ENCODE assay signal across 20 mouse cellular contexts in genomic region chr4:149062406-149063318, GRCm38 (mm10). TPM values are rescaled to one million over a fixed set of nuclear protein-coding genes. Genes with fewer than 3 reads are reported as not detected.
A peak's percentile ranks its signal among the peaks of the same experiment; 100 is the strongest.
DNase-seq lines count a peak whose midpoint lies in the region; ATAC-seq and TF ChIP-seq lines count a peak whose summit lies in the region.
"Had no signal": no experiment of that assay in that cellular context is flagged by ENCODE, and none has a peak within 500 bp of the region (broad histone marks: within the 10 kb centered on the region; RNA-seq: fewer than 3 reads in every experiment).

No protein-coding gene starts in this region.

- H3K4me1 ChIP-seq in embryonic facial prominence, embryonic 13.5 days: peaks cover 57% of the 10 kb centered on the region
- H3K4me1 ChIP-seq in embryonic facial prominence, embryonic 10.5 days: peaks cover 65% of the 10 kb centered on the region
- H3K4me1 ChIP-seq in lung, embryonic 14.5 days (ENCODE audit: insufficient read depth): peaks cover 13% of the 10 kb centered on the region; the same call in 1 of the 2 replicates
- H3K4me1 ChIP-seq in heart, adult 2 months (ENCODE audit: control insufficient read depth, insufficient read depth, low read length): 0 out of 2 replicates have a peak, but pooled peaks cover 1% of the 10 kb centered on the region

- no peak overlapping the region for H3K4me3 ChIP-seq in embryonic facial prominence, embryonic 13.5 days
- no peak overlapping the region for H3K4me3 ChIP-seq in embryonic facial prominence, embryonic 10.5 days
- H3K4me3 ChIP-seq in lung, embryonic 14.5 days (ENCODE audit: low read depth, low read length): no peak overlapping the region
- H3K4me3 ChIP-seq in heart, adult 2 months: no peak overlapping the region
- H3K4me3 ChIP-seq: forebrain, embryonic 12.5 days; limb, embryonic 10.5 days; liver, embryonic 12.5 days; megakaryocyte, embryonic 14.5 days had no signal

- intact Hi-C loops in heart, adult 2 months (cut with DNase I): no loop called here

- no peaks in the 10 kb centered on the region for H3K9me3 ChIP-seq in embryonic facial prominence, embryonic 13.5 days
- no peaks in the 10 kb centered on the region for H3K9me3 ChIP-seq in embryonic facial prominence, embryonic 10.5 days
- no peaks in the 10 kb centered on the region for H3K9me3 ChIP-seq in lung, embryonic 14.5 days (ENCODE audit: low read depth, low read length)
- H3K9me3 ChIP-seq: forebrain, embryonic 12.5 days; limb, embryonic 10.5 days; liver, embryonic 12.5 days; megakaryocyte, embryonic 14.5 days had no signal

- H3K27me3 ChIP-seq in embryonic facial prominence, embryonic 13.5 days: no peaks in the 10 kb centered on the region; the same call in none of the 2 replicates
- no peaks in the 10 kb centered on the region for H3K27me3 ChIP-seq in embryonic facial prominence, embryonic 10.5 days (replicated peaks; ENCODE audit: low read depth, poor library complexity, severe bottlenecking)
- H3K27me3 ChIP-seq in lung, embryonic 14.5 days (ENCODE audit: insufficient read depth, low read length): no peaks in the 10 kb centered on the region
- H3K27me3 ChIP-seq in heart, adult 2 months (ENCODE audit: control insufficient read depth, insufficient read depth, low read length): no peaks in the 10 kb centered on the region
- H3K27me3 ChIP-seq: liver, embryonic 12.5 days; megakaryocyte, embryonic 14.5 days had no signal

- WGBS in embryonic facial prominence, embryonic 13.5 days: 59% methylated on average over 21 of the region's 21 CpGs
- WGBS in embryonic facial prominence, embryonic 10.5 days: 58% methylated on average over 21 of the region's 21 CpGs
- 34% methylated on average over 21 of the region's 21 CpGs for WGBS in lung, embryonic 14.5 days
- 79% methylated on average over 21 of the region's 21 CpGs for WGBS in heart, adult 2 months

- no peak for TF ChIP-seq POLR2A in heart, adult 2 months (IDR thresholded peaks at IDR 0.05; ENCODE audit: insufficient read depth, low read depth, low read length)

- no peak for ATAC-seq in embryonic facial prominence, embryonic 13.5 days (ENCODE audit: insufficient number of reproducible peaks, insufficient read depth, low FRiP score, low TSS enrichment, low read depth)
- ATAC-seq in lung, embryonic 14.5 days (ENCODE audit: insufficient read depth): no peak; the same call in 1 of the 2 replicates
- ATAC-seq: activated CD4-positive, CD25-positive, alpha-beta regulatory T cell, adult 4 months; liver, embryonic 12.5 days; midbrain, embryonic 16.5 days had no signal

- peaks cover 8% of the 10 kb centered on the region; the same call in 1 of the 2 replicates for H3K36me3 ChIP-seq in embryonic facial prominence, embryonic 13.5 days
- H3K36me3 ChIP-seq in embryonic facial prominence, embryonic 10.5 days (replicated peaks): peaks cover 7% of the 10 kb centered on the region
- H3K36me3 ChIP-seq in lung, embryonic 14.5 days (ENCODE audit: insufficient read depth): 0 out of 2 replicates have a peak, but pooled peaks cover 11% of the 10 kb centered on the region
- no peaks in the 10 kb centered on the region for H3K36me3 ChIP-seq in heart, adult 2 months (ENCODE audit: control insufficient read depth, insufficient read depth, low read length)
- H3K36me3 ChIP-seq: forebrain, embryonic 12.5 days had no signal

- no peak for TF ChIP-seq CTCF in lung, embryonic 14.5 days (IDR thresholded peaks at IDR 0.05; ENCODE audit: low read depth)
- TF ChIP-seq CTCF in heart, adult 2 months (IDR thresholded peaks at IDR 0.05): no peak

- H3K9ac ChIP-seq in embryonic facial prominence, embryonic 13.5 days: no peak overlapping the region
- no peak overlapping the region for H3K9ac ChIP-seq in lung, embryonic 14.5 days
- no peak overlapping the region for H3K9ac ChIP-seq in heart, adult 2 months (ENCODE audit: low read depth, low read length)
- H3K9ac ChIP-seq: forebrain, embryonic 12.5 days; liver, embryonic 12.5 days had no signal

- 0 out of 2 replicates have a peak overlapping the region, but pooled peaks have one; percentile 16 for H3K27ac ChIP-seq in embryonic facial prominence, embryonic 13.5 days
- H3K27ac ChIP-seq in embryonic facial prominence, embryonic 10.5 days (replicated peaks): no peak overlapping the region
- no peak overlapping the region for H3K27ac ChIP-seq in lung, embryonic 14.5 days (ENCODE audit: low read depth)
- H3K27ac ChIP-seq in heart, adult 2 months: no peak overlapping the region
- H3K27ac ChIP-seq: forebrain, embryonic 12.5 days; limb, embryonic 10.5 days; liver, embryonic 12.5 days had no signal

- DNase-seq in embryonic facial prominence, embryonic 10.5 days (ENCODE audit: low spot score): no peak
- DNase-seq in lung, embryonic 14.5 days: peak; percentile 51
- DNase-seq in lung, postnatal 25 days (ENCODE audit: low spot score): no peak
- DNase-seq in neural tube, embryonic 10.5 days (ENCODE audit: extremely low spot score, low spot score): peak; percentile 21
- DNase-seq in urinary bladder, postnatal 36 days (ENCODE audit: low spot score in 2 of 2): no peak
- DNase-seq in testis, postnatal 14 days (ENCODE audit: low spot score): no peak
- DNase-seq in heart, adult 2 months: no peak
- DNase-seq: adrenal gland, postnatal 14 days; cerebellum, adult 11-12 months; cerebellum, postnatal 36 days; gastrocnemius, postnatal 10 days; heart, adult 18-20 months; kidney, adult 18-20 months had no signal

- no peaks in the 10 kb centered on the region; the same call in none of the 2 replicates for H3K79me2 ChIP-seq in heart, adult 2 months (replicated peaks; ENCODE audit: control insufficient read depth, insufficient read depth, low read length)

- no peak overlapping the region for H3K4me2 ChIP-seq in embryonic facial prominence, embryonic 13.5 days
- no peak overlapping the region for H3K4me2 ChIP-seq in lung, embryonic 14.5 days
- H3K4me2 ChIP-seq: forebrain, embryonic 12.5 days; liver, embryonic 12.5 days had no signal

- no peak for TF ChIP-seq EP300 in heart, adult 2 months (IDR thresholded peaks at IDR 0.05; ENCODE audit: insufficient read depth, low read depth, low read length)

RNA-seq across cellular contexts. Expression of gene Pex14, which starts 37.0 kb away (rescaled TPM):
- 50.2 and 51.2 TPM in 2 replicates for polyA plus RNA-seq in embryonic facial prominence, embryonic 13.5 days (2015; fragmentation: Nextera tagmentation; extraction: Ambion mirVana)
- polyA plus RNA-seq in embryonic facial prominence, embryonic 10.5 days (2016; fragmentation: Nextera tagmentation; extraction: Ambion mirVana): 59.0 and 60.7 TPM in 2 replicates
- polyA plus RNA-seq in lung, embryonic 14.5 days (2014; fragmentation: Nextera tagmentation; extraction: Ambion mirVana): 39.6 and 43.7 TPM in 2 replicates
- 10 to 100 TPM; 20.1 to 23.7 TPM for total RNA-seq in heart, adult 2 months (2021)
- polyA plus RNA-seq in heart, adult 2 months (2012; rRNA removed): 17.4 and 21.2 TPM in 2 replicates

RNA-seq across cellular contexts. Expression of gene Dffa, which starts 41.3 kb away (rescaled TPM):
- polyA plus RNA-seq in embryonic facial prominence, embryonic 13.5 days (2015; fragmentation: Nextera tagmentation; extraction: Ambion mirVana): 30.5 and 32.5 TPM in 2 replicates
- polyA plus RNA-seq in embryonic facial prominence, embryonic 10.5 days (2016; fragmentation: Nextera tagmentation; extraction: Ambion mirVana): 34.2 and 36.9 TPM in 2 replicates
- polyA plus RNA-seq in lung, embryonic 14.5 days (2014; fragmentation: Nextera tagmentation; extraction: Ambion mirVana): 26.3 and 29.7 TPM in 2 replicates
- 10 to 100 TPM; 40.1 to 42.5 TPM for total RNA-seq in heart, adult 2 months (2021)
- polyA plus RNA-seq in heart, adult 2 months (2012; rRNA removed): 25.3 and 36.8 TPM in 2 replicates

Comparison
In these comparisons a context has a peak if more than half of its experiments do, and no peak if none do; other contexts are left out.
1. DNase-seq: peak in lung, embryonic 14.5 days (single experiment) and neural tube, embryonic 10.5 days (single experiment); none in embryonic facial prominence, embryonic 10.5 days (single experiment), lung, postnatal 25 days (single experiment), urinary bladder, postnatal 36 days (0 of 2), testis, postnatal 14 days (single experiment) and heart, adult 2 months (0 of 2).